Mouse (Mus musculus) cerebellum, adult 9-10 months (tissue): ENCODE results near the gene Clec10a.

Source experiments
- DNase-seq: peaks from one replicate; pipeline ENCODE4 v3.0.0; 2022

Gene Clec10a

GRCm38 (mm10) chr11:70218741-70219470, 62.9 kb downstream of the Clec10a start:
- DNase-seq: no peak

GRCm38 (mm10) chr11:70219873-70220272, 63.9 kb downstream of the Clec10a start:
- no peak for DNase-seq

GRCm38 (mm10) chr11:70220323-70220722, 64.3 kb downstream of the Clec10a start:
- peak; percentile 76 for DNase-seq
